Mouse (Mus musculus) central nervous system, embryonic 14 days (tissue): ENCODE data around the gene Nudt8. TPM values are rescaled to one million over a fixed set of nuclear protein-coding genes. Genes with fewer than 3 reads are reported as not detected.

Experiments
- polyA plus RNA-seq: library from polyadenylated mRNA; depleted of rRNA; stranded (reverse); fragments of >200 nt; gene quantifications from 2 replicates; pipeline ENCODE4 v1.2.3, GENCODE M21; 2012; rRNA removed

Nudt8 gene
- 14.7 and 17.5 TPM in 2 replicates for polyA plus RNA-seq

DNA sequence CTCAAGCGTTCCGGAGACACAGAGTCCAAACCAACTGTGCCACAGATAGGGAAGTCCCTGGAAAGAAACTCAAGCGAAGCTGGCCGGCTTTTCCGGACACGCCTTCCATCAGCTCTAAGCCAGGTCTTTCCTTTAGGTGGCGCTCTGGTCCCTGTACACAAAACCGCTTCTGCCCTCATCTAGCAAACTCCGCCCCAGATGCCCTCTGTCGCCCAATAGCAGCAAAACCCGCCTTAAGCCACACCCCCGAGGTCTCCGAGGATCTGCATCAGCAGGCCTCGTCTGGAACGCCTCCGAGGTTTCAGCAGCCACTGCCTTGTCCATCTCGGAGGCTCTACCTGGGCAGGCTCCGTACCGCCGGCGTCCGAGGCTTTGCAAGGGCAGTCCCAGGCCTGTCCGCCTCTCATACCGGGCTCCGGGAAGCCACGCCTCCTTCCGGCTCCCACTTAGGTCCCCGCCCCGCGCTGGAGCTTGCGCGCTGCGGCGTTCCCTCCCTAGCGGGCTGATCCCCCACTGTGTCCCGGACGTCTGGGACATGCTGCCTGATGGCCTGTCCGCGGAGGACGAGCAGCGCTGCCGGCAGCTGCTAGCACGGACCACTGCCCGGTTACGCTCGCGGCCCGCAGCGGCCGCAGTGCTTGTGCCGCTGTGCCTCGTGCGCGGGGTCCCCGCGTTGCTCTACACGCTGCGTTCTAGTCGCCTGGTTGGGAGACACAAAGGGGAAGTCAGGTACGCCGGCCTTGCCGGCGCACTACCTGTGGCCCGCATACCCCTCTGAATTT, at the start of gene Nudt8, which contains the start of gene Gm49405:
Gene Nudt8, plus strand, starts transcription at position 462 of the 782 bp plus-strand sequence.
Gene Gm49405, plus strand, starts transcription at position 508 of the 782 bp plus-strand sequence.

DNA sequence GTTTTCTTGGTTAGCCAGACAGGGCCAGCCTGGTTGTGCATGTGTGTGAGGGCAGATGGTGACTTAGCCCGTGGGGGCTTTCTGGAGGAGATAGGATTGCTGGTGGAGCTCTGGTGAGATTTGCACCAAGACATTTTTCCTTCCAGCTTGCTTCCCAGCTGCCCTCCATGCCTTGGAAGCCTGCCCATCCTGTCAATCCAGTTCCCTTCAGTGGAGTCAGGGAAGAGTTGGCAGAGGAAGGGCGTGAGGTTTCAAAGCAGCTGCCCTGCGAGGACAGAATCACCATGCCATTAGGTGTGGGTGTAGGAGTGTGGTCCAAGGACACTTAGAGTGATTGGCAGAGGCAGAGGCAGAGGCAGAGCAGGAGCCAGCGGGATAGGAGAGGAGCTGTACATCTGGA, 41.9 kb upstream of the Nudt8 start, which contains the start of gene Aldh3b3:
Gene Aldh3b3, plus strand, starts transcription at position 176 of the 400 bp plus-strand sequence.

DNA sequence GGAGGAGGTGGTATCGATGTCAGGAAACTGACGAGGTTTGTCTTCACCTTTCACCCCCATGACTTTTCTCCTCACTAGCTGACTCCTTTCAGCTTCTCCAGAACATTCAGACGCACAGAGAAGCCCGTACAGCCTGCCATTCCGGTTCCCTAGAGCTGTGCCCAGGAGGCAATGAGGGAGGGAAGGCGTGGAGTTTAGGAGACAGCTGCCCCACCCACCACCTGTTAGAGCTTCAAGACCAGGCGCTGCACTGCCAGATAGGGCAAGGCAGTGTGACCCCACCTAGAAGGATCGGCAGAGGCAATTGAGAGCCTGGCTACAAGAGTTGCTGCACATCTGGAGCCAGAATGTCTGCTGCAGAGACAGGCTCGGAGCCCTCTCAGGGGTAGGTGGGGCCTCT, 28.2 kb upstream of the Nudt8 start, which contains the start of gene Aldh3b2:
Gene Aldh3b2, plus strand, starts transcription at position 100 of the 400 bp plus-strand sequence.

DNA sequence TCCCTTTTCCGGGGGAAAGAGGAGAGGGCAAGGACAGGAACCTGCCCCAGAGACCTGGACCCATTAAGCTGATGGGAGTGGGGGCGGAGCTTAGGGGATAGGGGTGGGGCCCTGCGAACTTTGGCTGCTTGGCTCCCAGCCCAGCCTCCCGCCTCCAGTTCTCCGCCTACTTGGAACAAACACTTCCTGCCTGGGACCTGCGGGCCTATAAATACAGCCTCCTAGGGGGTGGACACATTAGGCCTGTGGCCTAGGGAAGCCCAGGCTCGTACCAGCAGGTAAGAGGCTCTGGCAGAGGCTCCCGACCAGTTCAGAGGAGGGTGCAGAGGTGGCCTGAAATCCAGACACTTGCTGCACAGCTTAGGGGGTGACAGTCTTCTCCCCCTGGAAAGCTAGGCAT, 14.0 kb upstream of the Nudt8 start, which contains the start of gene Acy3:
Gene Acy3, plus strand, starts transcription at position 237 of the 400 bp plus-strand sequence.

GRCm38 (mm10) chr19:3992416-3992815, 8.0 kb upstream of the Nudt8 start, which contains the start of gene Tbx10:
Tbx10 (plus strand) TSS chr19:3992752.

DNA sequence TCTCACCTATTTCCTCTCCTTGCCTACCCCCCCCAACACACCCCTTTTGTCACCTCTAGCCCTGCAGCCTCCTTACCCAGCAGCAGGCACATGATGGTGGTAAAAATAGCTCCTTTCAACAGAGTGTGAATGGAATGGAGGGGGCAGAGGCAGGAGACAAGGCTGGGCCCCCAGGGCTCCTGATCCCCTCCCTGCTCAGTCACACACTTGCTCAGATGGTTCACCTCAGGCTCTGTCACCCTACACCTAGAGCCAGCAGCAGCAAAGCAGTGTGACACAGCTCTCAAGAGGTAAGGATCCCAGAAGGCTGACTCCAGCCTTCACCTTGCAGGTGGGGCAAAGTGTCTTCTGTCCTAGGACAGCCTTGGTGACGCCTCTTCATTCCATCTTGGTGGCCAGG, 2.7 kb downstream of the Nudt8 start, which contains the start of gene Doc2g:
Gene Doc2g, plus strand, starts transcription at position 202 of the 400 bp plus-strand sequence.

DNA sequence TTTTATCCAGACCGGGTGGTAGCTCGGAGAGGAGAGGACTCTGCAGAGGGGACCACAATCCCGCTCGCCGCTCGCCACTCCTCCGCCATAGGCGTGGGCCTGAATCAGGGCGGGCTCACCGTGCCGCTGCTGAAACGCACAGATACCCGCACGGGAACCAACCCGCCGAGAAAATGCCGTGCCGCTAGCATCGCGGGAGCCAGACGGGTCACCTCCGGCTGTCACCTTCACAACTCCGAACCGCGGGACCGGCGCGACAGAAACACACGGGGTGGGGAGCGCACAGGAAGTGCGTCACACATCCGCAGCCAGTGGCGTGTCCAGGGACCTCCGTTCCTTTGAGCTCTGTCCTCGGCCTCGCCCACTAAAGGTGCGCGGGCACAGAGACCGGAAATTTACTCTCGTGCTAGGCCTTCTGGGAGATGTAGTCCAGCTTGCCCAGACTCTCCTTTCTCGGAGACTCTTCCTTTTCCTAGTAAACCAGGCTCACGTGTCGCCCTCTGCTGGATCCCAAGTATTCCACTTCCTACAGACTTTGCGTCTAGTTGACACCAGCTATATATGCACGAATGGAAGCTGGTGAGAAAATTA, 12.1 kb downstream of the Nudt8 start, which contains the start of gene Ndufv1:
Gene Ndufv1, minus strand, starts transcription at position 375 of the 591 bp plus-strand sequence.

DNA sequence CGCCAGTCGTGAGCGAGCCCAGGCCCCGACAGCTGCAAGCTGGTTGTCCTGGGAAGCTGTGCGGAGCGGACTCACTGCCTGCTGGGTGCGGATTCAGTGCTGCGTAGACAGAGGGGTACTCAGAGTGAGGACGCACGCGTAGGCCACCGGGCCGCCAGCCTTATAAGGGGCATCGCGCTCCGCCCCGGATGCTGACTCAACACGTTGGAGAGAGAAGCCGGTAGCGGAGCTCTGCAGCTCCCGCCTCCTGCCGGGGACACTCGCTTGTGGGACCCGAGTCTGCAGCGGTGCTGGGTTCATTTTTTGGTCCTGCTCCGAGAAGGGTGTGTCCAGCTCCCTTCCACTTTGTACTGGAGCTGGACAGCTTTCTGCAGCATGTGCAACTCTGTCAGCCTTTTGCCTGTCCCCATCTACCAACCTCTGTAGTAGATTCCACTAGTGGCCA, 37.4 kb downstream of the Nudt8 start, which contains the start of gene Gstp1:
Gene Gstp1, minus strand, starts transcription at position 198 of the 445 bp plus-strand sequence.

GRCm38 (mm10) chr19:4045966-4046865, 45.8 kb downstream of the Nudt8 start, which contains the start of gene Gstp2:
Gstp2 (minus strand) TSS chr19:4046023.

Other genes with a start within 250 kb of the Nudt8 start
- 50.3 and 52.3 TPM in 2 replicates for gene Kmt5b, start 233.2 kb upstream of the Nudt8 start, polyA plus RNA-seq
- 83.3 and 86.1 TPM in 2 replicates for gene Chka, start 148.8 kb upstream of the Nudt8 start, polyA plus RNA-seq
- gene Tcirg1, start 93.4 kb upstream of the Nudt8 start, polyA plus RNA-seq, result 48.5 and 61.6 TPM in 2 replicates
- 173 and 186 TPM in 2 replicates for gene Ndufs8, start 87.8 kb upstream of the Nudt8 start, polyA plus RNA-seq
- gene Aldh3b1, start 70.8 kb upstream of the Nudt8 start, polyA plus RNA-seq, result 1.7 and 1.8 TPM in 2 replicates
- gene Unc93b1, start 65.4 kb upstream of the Nudt8 start, polyA plus RNA-seq, result 14.5 and 15.1 TPM in 2 replicates
- 0.05 TPM in 1 of 2 replicates, not detected in the other for gene Aldh3b3, start 41.9 kb upstream of the Nudt8 start, polyA plus RNA-seq
- 0.32 and 1.8 TPM in 2 replicates for gene Aldh3b2, start 28.3 kb upstream of the Nudt8 start, polyA plus RNA-seq
- 2.3 and 3.3 TPM in 2 replicates for gene Acy3, start 14.0 kb upstream of the Nudt8 start, polyA plus RNA-seq
- 0.05 and 0.21 TPM in 2 replicates for gene Tbx10, start 7.8 kb upstream of the Nudt8 start, polyA plus RNA-seq
- gene Gm49405, start within 50 bp of the Nudt8 start, polyA plus RNA-seq, result 9.0 and 9.6 TPM in 2 replicates
- gene Doc2g, start 2.7 kb downstream of the Nudt8 start, polyA plus RNA-seq, result 23.9 and 25.6 TPM in 2 replicates
- gene Ndufv1, start 12.2 kb downstream of the Nudt8 start, polyA plus RNA-seq, result 172 and 187 TPM in 2 replicates
- gene Gstp1, start 37.4 kb downstream of the Nudt8 start, polyA plus RNA-seq, result 226 and 263 TPM in 2 replicates
- gene Gstp2, start 45.4 kb downstream of the Nudt8 start, polyA plus RNA-seq, result 1.2 and 5.2 TPM in 2 replicates
- 0.38 TPM in 1 of 2 replicates, not detected in the other for gene Gstp3, start 59.0 kb downstream of the Nudt8 start, polyA plus RNA-seq
- not detected in 2 replicates for gene Cabp2, start 81.0 kb downstream of the Nudt8 start, polyA plus RNA-seq
- 51.1 and 56.1 TPM in 2 replicates for gene Cdk2ap2, start 96.6 kb downstream of the Nudt8 start, polyA plus RNA-seq
- gene Pitpnm1, start 99.4 kb downstream of the Nudt8 start, polyA plus RNA-seq, result 112 and 116 TPM in 2 replicates
- 122 and 129 TPM in 2 replicates for gene Aip, start 125.3 kb downstream of the Nudt8 start, polyA plus RNA-seq
- 0.05 and 0.06 TPM in 2 replicates for gene Gpr152, start 139.2 kb downstream of the Nudt8 start, polyA plus RNA-seq
- gene Cabp4, start 143.5 kb downstream of the Nudt8 start, polyA plus RNA-seq, result 0.03 and 0.05 TPM in 2 replicates
- gene Coro1b, start 148.0 kb downstream of the Nudt8 start, polyA plus RNA-seq, result 245 and 266 TPM in 2 replicates
- 1.6 and 2.9 TPM in 2 replicates for gene Ptprcap, start 153.0 kb downstream of the Nudt8 start, polyA plus RNA-seq
- 75.7 and 77.5 TPM in 2 replicates for gene Rps6kb2, start 162.8 kb downstream of the Nudt8 start, polyA plus RNA-seq
- 3.6 and 4.1 TPM in 2 replicates for gene Carns1, start 174.9 kb downstream of the Nudt8 start, polyA plus RNA-seq
- 2.0 and 3.4 TPM in 2 replicates for gene Tbc1d10c, start 190.7 kb downstream of the Nudt8 start, polyA plus RNA-seq
- gene Ppp1ca, start 191.5 kb downstream of the Nudt8 start, polyA plus RNA-seq, result 403 and 409 TPM in 2 replicates
- 39.4 and 40.6 TPM in 2 replicates for gene Rad9a, start 201.1 kb downstream of the Nudt8 start, polyA plus RNA-seq
- gene Clcf1, start 213.7 kb downstream of the Nudt8 start, polyA plus RNA-seq, result 2.9 and 7.3 TPM in 2 replicates
- gene AC109138.7, start 213.8 kb downstream of the Nudt8 start, polyA plus RNA-seq, result 1.2 TPM in 1 of 2 replicates, not detected in the other
- 28.6 and 30.9 TPM in 2 replicates for gene Pold4, start 231.3 kb downstream of the Nudt8 start, polyA plus RNA-seq